Mouse (Mus musculus): ENCODE data around the gene Gm49336.

- TF ChIP-seq CTCF (IDR thresholded peaks at IDR 0.05; ENCODE audit: low read depth) (no peak), EP300 (IDR thresholded peaks at IDR 0.05; ENCODE audit: low read depth) (no peak)
These were observed 11.0 kb upstream of the Gm49336 start for GRCm38 (mm10) chr14:60262316-60262715.
